Mouse (Mus musculus): Measurements from ENCODE around the gene Il15. TPM values are rescaled to one million over a fixed set of nuclear protein-coding genes. Genes with fewer than 3 reads are reported as not detected.

The Il15 gene
- polyA plus RNA-seq, 1 experiment = 9.5 TPM

- Histone ChIP-seq H3K4me3 (ENCODE audit: control insufficient read depth, insufficient read depth, low read length) (no peak overlapping the region), H3K27me3 (ENCODE audit: control insufficient read depth, insufficient read depth, low read length) (no peaks in the 10 kb centered on the region), H3K27ac (ENCODE audit: control insufficient read depth, insufficient read depth, low read length) (no peak overlapping the region), H3K36me3 (ENCODE audit: control insufficient read depth, insufficient read depth, low read length) (no peaks in the 10 kb centered on the region), H3K4me1 (replicated peaks; ENCODE audit: control insufficient read depth, insufficient read depth, low read length) (no peaks in the 10 kb centered on the region)
- DNase-seq = no peak
- 86% methylated on average over 2 of the region's 2 CpGs for WGBS
- TF ChIP-seq CTCF (IDR thresholded peaks at IDR 0.05; ENCODE audit: borderline replicate concordance, control insufficient read depth, extremely low read depth, insufficient read depth, low read length, poor library complexity) = no peak
- TF ChIP-seq POLR2A (IDR thresholded peaks at IDR 0.05; ENCODE audit: control insufficient read depth, extremely low read depth, insufficient read depth, low read length, poor library complexity) = no peak
These were observed 53.7 kb downstream of the Il15 start for GRCm38 (mm10) chr8:82349299-82349698.

GRCm38 (mm10) chr8:82346485-82346884 is 56.5 kb downstream of the Il15 start:
- TF ChIP-seq CTCF (IDR thresholded peaks at IDR 0.05; ENCODE audit: borderline replicate concordance, control insufficient read depth, extremely low read depth, insufficient read depth, low read length, poor library complexity) (no peak), POLR2A (IDR thresholded peaks at IDR 0.05; ENCODE audit: control insufficient read depth, extremely low read depth, insufficient read depth, low read length, poor library complexity) (no peak)
- Histone ChIP-seq H3K27me3 (ENCODE audit: control insufficient read depth, insufficient read depth, low read length) (no peaks in the 10 kb centered on the region), H3K4me1 (replicated peaks; ENCODE audit: control insufficient read depth, insufficient read depth, low read length) (no peaks in the 10 kb centered on the region), H3K27ac (ENCODE audit: control insufficient read depth, insufficient read depth, low read length) (no peak overlapping the region), H3K36me3 (ENCODE audit: control insufficient read depth, insufficient read depth, low read length) (no peaks in the 10 kb centered on the region), H3K4me3 (ENCODE audit: control insufficient read depth, insufficient read depth, low read length) (no peak overlapping the region)
- 93% methylated on average over 3 of the region's 3 CpGs for WGBS
- no peak for DNase-seq

- TF ChIP-seq CTCF (IDR thresholded peaks at IDR 0.05; ENCODE audit: borderline replicate concordance, control insufficient read depth, extremely low read depth, insufficient read depth, low read length, poor library complexity) (no peak), POLR2A (IDR thresholded peaks at IDR 0.05; ENCODE audit: control insufficient read depth, extremely low read depth, insufficient read depth, low read length, poor library complexity) (no peak)
- Histone ChIP-seq H3K27me3 (ENCODE audit: control insufficient read depth, insufficient read depth, low read length) (no peaks in the 10 kb centered on the region), H3K4me3 (ENCODE audit: control insufficient read depth, insufficient read depth, low read length) (no peak overlapping the region), H3K36me3 (ENCODE audit: control insufficient read depth, insufficient read depth, low read length) (no peaks in the 10 kb centered on the region), H3K4me1 (replicated peaks; ENCODE audit: control insufficient read depth, insufficient read depth, low read length) (no peaks in the 10 kb centered on the region), H3K27ac (ENCODE audit: control insufficient read depth, insufficient read depth, low read length) (no peak overlapping the region)
- WGBS = 93% methylated on average over 8 of the region's 8 CpGs
- no peak for DNase-seq
These were observed 71.3 kb downstream of the Il15 start for GRCm38 (mm10) chr8:82331675-82332234.

- DNase-seq = no peak
- TF ChIP-seq CTCF (IDR thresholded peaks at IDR 0.05; ENCODE audit: borderline replicate concordance, control insufficient read depth, extremely low read depth, insufficient read depth, low read length, poor library complexity) = no peak
- no peak for TF ChIP-seq POLR2A (IDR thresholded peaks at IDR 0.05; ENCODE audit: control insufficient read depth, extremely low read depth, insufficient read depth, low read length, poor library complexity)
- H3K27ac ChIP-seq (ENCODE audit: control insufficient read depth, insufficient read depth, low read length) = no peak overlapping the region
- H3K4me3 ChIP-seq (ENCODE audit: control insufficient read depth, insufficient read depth, low read length) = no peak overlapping the region
- H3K36me3 ChIP-seq (ENCODE audit: control insufficient read depth, insufficient read depth, low read length) = no peaks in the 10 kb centered on the region
- no peaks in the 10 kb centered on the region for H3K27me3 ChIP-seq (ENCODE audit: control insufficient read depth, insufficient read depth, low read length)
- H3K4me1 ChIP-seq (replicated peaks; ENCODE audit: control insufficient read depth, insufficient read depth, low read length) = no peaks in the 10 kb centered on the region
- WGBS = 82% methylated on average over 2 of the region's 2 CpGs
These were observed 74.9 kb downstream of the Il15 start for GRCm38 (mm10) chr8:82327986-82328652.

- H3K36me3 ChIP-seq (ENCODE audit: control insufficient read depth, insufficient read depth, low read length) = no peaks in the 10 kb centered on the region
- H3K27me3 ChIP-seq (ENCODE audit: control insufficient read depth, insufficient read depth, low read length) = no peaks in the 10 kb centered on the region
- H3K4me1 ChIP-seq (replicated peaks; ENCODE audit: control insufficient read depth, insufficient read depth, low read length) = no peaks in the 10 kb centered on the region
- no peak overlapping the region for H3K27ac ChIP-seq (ENCODE audit: control insufficient read depth, insufficient read depth, low read length)
- WGBS = 56% methylated on average over 1 of the region's 1 CpGs
- no peak for DNase-seq
- H3K4me3 ChIP-seq (ENCODE audit: control insufficient read depth, insufficient read depth, low read length) = no peak overlapping the region
- TF ChIP-seq POLR2A (IDR thresholded peaks at IDR 0.05; ENCODE audit: control insufficient read depth, extremely low read depth, insufficient read depth, low read length, poor library complexity) = no peak
- TF ChIP-seq CTCF (IDR thresholded peaks at IDR 0.05; ENCODE audit: borderline replicate concordance, control insufficient read depth, extremely low read depth, insufficient read depth, low read length, poor library complexity) = no peak
These were observed 77.0 kb downstream of the Il15 start for GRCm38 (mm10) chr8:82326061-82326460.

- TF ChIP-seq CTCF (IDR thresholded peaks at IDR 0.05; ENCODE audit: borderline replicate concordance, control insufficient read depth, extremely low read depth, insufficient read depth, low read length, poor library complexity) (no peak), POLR2A (IDR thresholded peaks at IDR 0.05; ENCODE audit: control insufficient read depth, extremely low read depth, insufficient read depth, low read length, poor library complexity) (no peak)
- H3K4me1 ChIP-seq (replicated peaks; ENCODE audit: control insufficient read depth, insufficient read depth, low read length) = no peaks in the 10 kb centered on the region
- no peak overlapping the region for H3K4me3 ChIP-seq (ENCODE audit: control insufficient read depth, insufficient read depth, low read length)
- DNase-seq = no peak
- no peaks in the 10 kb centered on the region for H3K36me3 ChIP-seq (ENCODE audit: control insufficient read depth, insufficient read depth, low read length)
- no peaks in the 10 kb centered on the region for H3K27me3 ChIP-seq (ENCODE audit: control insufficient read depth, insufficient read depth, low read length)
- no peak overlapping the region for H3K27ac ChIP-seq (ENCODE audit: control insufficient read depth, insufficient read depth, low read length)
- 88% methylated on average over 6 of the region's 6 CpGs for WGBS
These were observed 77.4 kb downstream of the Il15 start for GRCm38 (mm10) chr8:82325586-82325985.
